Mouse (Mus musculus) left cerebral cortex, adult 2 months (tissue): ENCODE data around the gene Zcrb1. TPM values are rescaled to one million over a fixed set of nuclear protein-coding genes. Genes with fewer than 3 reads are reported as not detected.
A peak's percentile ranks its signal among the peaks of the same experiment; 100 is the strongest.
"Not testable (repeated sequence)": the region's sequence is repeated elsewhere in the genome, so short reads cannot be mapped to it uniquely, and the experiment has no call there.

Experiments used
- DNase-seq, 2 experiments: peaks; one replicate each; pipeline ENCODE4 v3.0.0; 2021 to 2022; ENCODE audit warnings: low spot score in 2 of 2, mixed read lengths in 1 of 2; ENCODE audit errors: extremely low spot score in 1 of 2
- H3K27ac ChIP-seq: fragments of 200-600 bp; 2 replicates; pipeline ENCODE4 v1.8.1; 2022
- H3K4me3 ChIP-seq: fragments of 200-600 bp; 2 replicates; pipeline ENCODE4 v1.8.1; 2022
- CTCF ChIP-seq: fragments of 200-600 bp; IDR thresholded peaks from 2 replicates; pipeline ENCODE4 v1.8.1; 2022; ENCODE audit warnings: antibody characterized with exemption, mild to moderate bottlenecking, moderate library complexity
- intact Hi-C: fragments of 180-260 bp; cut with DNase I; formaldehyde crosslinking; loops from one replicate; pipeline ENCODE4 v1.15.1; 2025
- total RNA-seq, 2 experiments: library from RNA; stranded (reverse); gene quantifications; 2 replicates each; pipeline ENCODE4 v1.2.3; 2021

Zcrb1 gene
- total RNA-seq, 2 experiments from 2014 or later: 81.6 to 89.6 TPM

- DNase-seq: no peak
- TF ChIP-seq CTCF: no peak
- Histone ChIP-seq H3K27ac (no peak overlapping the region), H3K4me3 (no peak overlapping the region)
- intact Hi-C loops: no loop called here
Measured at GRCm38 (mm10) chr15:93405446-93405986, 7.4 kb upstream of the Zcrb1 start.

GRCm38 (mm10) chr15:93404849-93405248 lies 6.7 kb upstream of the Zcrb1 start:
- Histone ChIP-seq H3K27ac (no peak overlapping the region), H3K4me3 (no peak overlapping the region)
- intact Hi-C loops: no loop called here
- TF ChIP-seq CTCF: no peak
- DNase-seq: no peak

- TF ChIP-seq CTCF: no peak
- DNase-seq: no peak
- Histone ChIP-seq H3K4me3 (no peak overlapping the region), H3K27ac (no peak overlapping the region)
- intact Hi-C loops: no loop called here
Measured at GRCm38 (mm10) chr15:93402730-93403129, 4.6 kb upstream of the Zcrb1 start.

- Histone ChIP-seq H3K4me3 (no peak overlapping the region), H3K27ac (no peak overlapping the region)
- DNase-seq: no peak
- TF ChIP-seq CTCF: no peak
- intact Hi-C loops: no loop called here
Measured at GRCm38 (mm10) chr15:93401446-93401845, 3.3 kb upstream of the Zcrb1 start.

- H3K27ac ChIP-seq: peak overlapping the region; percentile 82
- TF ChIP-seq CTCF: no peak
- intact Hi-C loops: loop anchor here (2.0 to 10.0 kb wide), 2 partner anchors 62 to 176 kb away; partner anchors contain the start of gene Yaf2
- DNase-seq: no peak
- H3K4me3 ChIP-seq: peak overlapping the region; percentile 91
Measured at GRCm38 (mm10) chr15:93398699-93399540, 786 bp upstream of the Zcrb1 start.

GRCm38 (mm10) chr15:93397269-93397668 lies 865 bp downstream of the Zcrb1 start:
- H3K27ac ChIP-seq: peak overlapping the region; percentile 82; the same call in 1 of the 2 replicates
- intact Hi-C loops: loop anchor here (2.0 to 10.0 kb wide), 2 partner anchors 122 to 178 kb away; partner anchors contain the start of gene Gxylt1
- no peak for DNase-seq

GRCm38 (mm10) chr15:93381337-93381736 lies 16.8 kb downstream of the Zcrb1 start:
- DNase-seq: no peak
- intact Hi-C loops: no loop called here
- H3K4me3 ChIP-seq: no peak overlapping the region
- H3K27ac ChIP-seq: no peak overlapping the region
- no peak for TF ChIP-seq CTCF

More at GRCm38 (mm10) chr15:93397269-93397668, 865 bp downstream of the Zcrb1 start:
- TF ChIP-seq CTCF: no peak
- H3K4me3 ChIP-seq: peak overlapping the region; percentile 91

GRCm38 (mm10) chr15:93379177-93379576 lies 19.0 kb downstream of the Zcrb1 start:
- Histone ChIP-seq H3K27ac (no peak overlapping the region), H3K4me3 (no peak overlapping the region)
- TF ChIP-seq CTCF: no peak; the same call in 1 of the 2 replicates
- no peak for DNase-seq
- intact Hi-C loops: no loop called here

GRCm38 (mm10) chr15:93375696-93376095 lies 22.4 kb downstream of the Zcrb1 start:
- no peak for TF ChIP-seq CTCF
- DNase-seq: no peak
- H3K4me3 ChIP-seq: no peak overlapping the region
- H3K27ac ChIP-seq: no peak overlapping the region
- intact Hi-C loops: no loop called here

GRCm38 (mm10) chr15:93372525-93373119 lies 25.5 kb downstream of the Zcrb1 start:
- H3K27ac ChIP-seq, DNase-seq, H3K4me3 ChIP-seq, intact Hi-C loops: not testable (repeated sequence)

GRCm38 (mm10) chr15:93371838-93372237 lies 26.3 kb downstream of the Zcrb1 start:
- intact Hi-C loops: no loop called here
- TF ChIP-seq CTCF: peak; percentile 44

GRCm38 (mm10) chr15:93368558-93368957 lies 29.6 kb downstream of the Zcrb1 start:
- TF ChIP-seq CTCF: no peak
- Histone ChIP-seq H3K4me3 (no peak overlapping the region), H3K27ac (no peak overlapping the region)
- intact Hi-C loops: no loop called here
- DNase-seq: no peak

More at GRCm38 (mm10) chr15:93371838-93372237, 26.3 kb downstream of the Zcrb1 start:
- Histone ChIP-seq H3K27ac (no peak overlapping the region), H3K4me3 (no peak overlapping the region)
- no peak for DNase-seq
